Mouse (Mus musculus): Measurements from ENCODE around the gene Ccl11.

DNA sequence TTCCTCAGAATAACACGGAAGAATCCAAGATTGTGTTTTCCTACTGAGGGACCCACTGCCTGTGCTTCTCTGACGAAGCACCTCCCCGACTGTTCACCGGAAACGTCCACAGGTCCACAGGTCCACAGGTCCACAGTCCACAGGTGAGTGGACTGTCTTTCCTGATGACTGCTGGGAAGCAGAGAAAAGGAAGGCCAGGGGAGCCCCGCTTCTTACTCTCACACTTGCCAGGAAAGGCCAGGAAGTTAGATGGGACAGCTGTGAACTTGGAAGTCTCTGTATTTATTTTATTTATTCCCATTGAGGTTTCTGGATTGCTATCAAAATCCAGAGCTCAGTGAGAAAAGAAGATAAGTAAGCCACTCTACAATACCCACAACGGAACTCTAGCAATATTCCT lies 3.8 kb upstream of the Ccl11 start:
- TF ChIP-seq POLR2A (IDR thresholded peaks at IDR 0.05; ENCODE audit: borderline replicate concordance, extremely low read depth, insufficient read depth, insufficient read length, poor library complexity, severe bottlenecking), result no peak
- TF ChIP-seq CTCF (IDR thresholded peaks at IDR 0.05; ENCODE audit: borderline replicate concordance, extremely low read depth, insufficient read depth, insufficient read length), result no peak
